Mouse (Mus musculus): Measurements from ENCODE around the gene Fam160b1. TPM values are rescaled to one million over a fixed set of nuclear protein-coding genes. Genes with fewer than 3 reads are reported as not detected.

The Fam160b1 gene
- 18.4 and 20.0 TPM in 2 replicates for polyA plus RNA-seq (2014; fragmentation: Nextera tagmentation; extraction: Ambion mirVana)

DNA sequence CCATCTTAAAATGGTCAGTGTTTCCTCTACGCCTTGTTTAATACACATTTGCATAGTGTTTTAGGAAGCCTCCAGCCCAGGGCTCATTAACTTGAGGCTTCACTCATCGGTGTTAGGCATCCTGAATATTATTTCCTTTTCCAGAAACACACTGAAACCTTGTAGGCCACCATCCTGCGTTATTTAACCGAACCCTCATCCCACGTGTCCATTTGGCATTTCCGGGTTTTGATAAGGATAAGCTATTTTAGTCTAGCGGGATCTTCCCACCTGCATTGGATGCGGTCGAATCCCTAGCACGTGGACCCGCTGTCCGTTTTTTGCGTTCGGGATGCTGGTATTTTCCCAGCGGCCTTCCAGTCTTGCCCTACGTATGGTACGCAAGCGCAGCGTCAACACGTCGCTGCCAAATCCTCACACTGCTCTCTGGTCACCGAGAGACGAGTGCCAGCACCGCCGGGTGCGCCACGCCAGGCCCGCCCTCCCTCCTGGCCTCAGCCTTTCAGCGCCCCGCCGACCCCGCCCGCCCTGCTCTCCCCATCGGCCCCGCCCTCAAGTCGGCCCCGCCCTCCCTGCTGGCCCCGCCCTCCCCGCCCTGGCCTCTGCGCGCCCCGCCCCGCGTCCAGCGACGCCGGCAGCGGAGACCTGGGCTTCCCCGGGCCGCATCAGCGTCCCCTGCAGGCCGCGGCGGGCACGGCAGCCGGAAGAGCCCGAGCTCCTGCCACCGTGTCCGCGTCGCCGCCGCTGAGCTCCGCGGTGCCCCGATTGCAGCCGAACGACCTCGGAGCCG is at the start of gene Fam160b1:
Gene Fam160b1, plus strand, starts transcription at position 340 of the 790 bp plus-strand sequence.
- no peaks in the 10 kb centered on the region for H3K9me3 ChIP-seq (ENCODE audit: control insufficient read depth, low read length)
- peaks cover 48% of the 10 kb centered on the region for H3K4me1 ChIP-seq (ENCODE audit: control insufficient read depth, insufficient read depth, low read length)
- 2% methylated on average over 28 of the region's 70 CpGs for whole genome bisulfite sequencing
- peak; percentile 92 for ATAC-seq (ENCODE audit: low read depth)
- DNase-seq (ENCODE audit: low spot score) = peak; percentile 95
- H3K36me3 ChIP-seq (ENCODE audit: control insufficient read depth, insufficient read depth, low read length) = no peaks in the 10 kb centered on the region
- H3K27me3 ChIP-seq (replicated peaks; ENCODE audit: control insufficient read depth, insufficient read depth, low read length) = no peaks in the 10 kb centered on the region
- peak within 1 kb of the TSS; percentile 98 for H3K4me3 ChIP-seq (ENCODE audit: low read depth, low read length)
- H3K4me2 ChIP-seq (ENCODE audit: low read depth, low read length) = peak within 1 kb of the TSS; percentile 76
- peak within 1 kb of the TSS; percentile 99 for H3K9ac ChIP-seq (ENCODE audit: low read depth, low read length)
- H3K27ac ChIP-seq (replicated peaks; ENCODE audit: low read depth, low read length) = peak within 1 kb of the TSS; percentile 95

- no peak overlapping the region for H3K4me3 ChIP-seq (ENCODE audit: low read depth, low read length)
- H3K27ac ChIP-seq (replicated peaks; ENCODE audit: low read depth, low read length) = no peak overlapping the region
- 73% methylated on average over 10 of the region's 10 CpGs for WGBS
- no peak overlapping the region for H3K9ac ChIP-seq (ENCODE audit: low read depth, low read length)
- DNase-seq (ENCODE audit: low spot score) (no peak), ATAC-seq (ENCODE audit: low read depth) (no peak)
- H3K4me1 ChIP-seq (ENCODE audit: control insufficient read depth, insufficient read depth, low read length) = peaks cover 4% of the 10 kb centered on the region; the same call in 1 of the 2 replicates
- no peaks in the 10 kb centered on the region for H3K9me3 ChIP-seq (ENCODE audit: control insufficient read depth, low read length)
- H3K36me3 ChIP-seq (ENCODE audit: control insufficient read depth, insufficient read depth, low read length) = no peaks in the 10 kb centered on the region
- peaks cover 21% of the 10 kb centered on the region for H3K27me3 ChIP-seq (replicated peaks; ENCODE audit: control insufficient read depth, insufficient read depth, low read length)
- H3K4me2 ChIP-seq (ENCODE audit: low read depth, low read length) = no peak overlapping the region
These were observed 47.3 kb upstream of the Fam160b1 start for GRCm38 (mm10) chr19:57313226-57313625.

- H3K27ac ChIP-seq (replicated peaks; ENCODE audit: low read depth, low read length) = no peak overlapping the region
- H3K4me1 ChIP-seq (ENCODE audit: control insufficient read depth, insufficient read depth, low read length) = peaks cover 4% of the 10 kb centered on the region; the same call in 1 of the 2 replicates
- DNase-seq (ENCODE audit: low spot score) (no peak), ATAC-seq (ENCODE audit: low read depth) (no peak)
- peaks cover 21% of the 10 kb centered on the region for H3K27me3 ChIP-seq (replicated peaks; ENCODE audit: control insufficient read depth, insufficient read depth, low read length)
- no peaks in the 10 kb centered on the region for H3K9me3 ChIP-seq (ENCODE audit: control insufficient read depth, low read length)
- peak overlapping the region; percentile 64 for H3K9ac ChIP-seq (ENCODE audit: low read depth, low read length)
- peak overlapping the region; percentile 56 for H3K4me3 ChIP-seq (ENCODE audit: low read depth, low read length)
- WGBS = 65% methylated on average over 3 of the region's 3 CpGs
- H3K36me3 ChIP-seq (ENCODE audit: control insufficient read depth, insufficient read depth, low read length) = no peaks in the 10 kb centered on the region
- peak overlapping the region; percentile 99 for H3K4me2 ChIP-seq (ENCODE audit: low read depth, low read length)
These were observed 46.6 kb upstream of the Fam160b1 start for GRCm38 (mm10) chr19:57313891-57314345.

- Histone ChIP-seq H3K27me3 (replicated peaks; ENCODE audit: control insufficient read depth, insufficient read depth, low read length) (peaks cover 21% of the 10 kb centered on the region), H3K9ac (ENCODE audit: low read depth, low read length) (peak within 1 kb of the TSS; percentile 64), H3K4me2 (ENCODE audit: low read depth, low read length) (peak within 1 kb of the TSS; percentile 99), H3K4me3 (ENCODE audit: low read depth, low read length) (peak within 1 kb of the TSS; percentile 56), H3K27ac (replicated peaks; ENCODE audit: low read depth, low read length) (no peak within 1 kb of the TSS), H3K9me3 (ENCODE audit: control insufficient read depth, low read length) (no peaks in the 10 kb centered on the region), H3K4me1 (ENCODE audit: control insufficient read depth, insufficient read depth, low read length) (peaks cover 4% of the 10 kb centered on the region; the same call in 1 of the 2 replicates), H3K36me3 (ENCODE audit: control insufficient read depth, insufficient read depth, low read length) (no peaks in the 10 kb centered on the region)
- peak; percentile 20 for DNase-seq (ENCODE audit: low spot score)
- WGBS = 2% methylated on average over 22 of the region's 52 CpGs
- ATAC-seq (ENCODE audit: low read depth) = peak; percentile 75
These were observed 46.0 kb upstream of the Fam160b1 start, which contains the start of gene Ablim1 for GRCm38 (mm10) chr19:57314346-57315012. Ablim1 (minus strand) TSS chr19:57314919.

GRCm38 (mm10) chr19:57315013-57315565 is 45.4 kb upstream of the Fam160b1 start:
- WGBS = 42% methylated on average over 11 of the region's 11 CpGs

DNA sequence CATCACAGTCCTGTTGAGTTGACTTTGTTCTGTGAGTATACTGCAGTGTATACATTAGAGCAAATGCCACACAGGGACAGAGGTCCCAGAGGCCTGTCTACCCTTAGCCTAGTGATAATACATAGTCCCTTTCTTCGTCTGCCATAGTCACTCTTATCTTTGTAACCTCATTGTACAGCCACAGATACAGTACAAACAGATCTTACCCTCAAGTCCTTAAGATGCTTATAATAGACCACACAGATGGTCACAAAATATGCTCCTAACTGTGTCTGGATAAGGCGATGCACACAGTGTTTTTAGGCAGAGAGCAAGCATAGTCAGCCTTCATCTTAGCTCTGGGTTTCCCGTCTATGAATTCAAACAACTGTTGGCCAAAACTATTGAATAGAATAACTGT is 43.9 kb upstream of the Fam160b1 start:
- H3K4me3 ChIP-seq (ENCODE audit: low read depth, low read length) = no peak overlapping the region
- DNase-seq (ENCODE audit: low spot score) = no peak
- peaks cover 21% of the 10 kb centered on the region for H3K27me3 ChIP-seq (replicated peaks; ENCODE audit: control insufficient read depth, insufficient read depth, low read length)
- WGBS = 87% methylated on average over 3 of the region's 3 CpGs
- H3K4me1 ChIP-seq (ENCODE audit: control insufficient read depth, insufficient read depth, low read length) = peaks cover 4% of the 10 kb centered on the region; the same call in 1 of the 2 replicates
- no peaks in the 10 kb centered on the region for H3K36me3 ChIP-seq (ENCODE audit: control insufficient read depth, insufficient read depth, low read length)
- no peak for ATAC-seq (ENCODE audit: low read depth)
- no peak overlapping the region for H3K4me2 ChIP-seq (ENCODE audit: low read depth, low read length)
- no peak overlapping the region for H3K27ac ChIP-seq (replicated peaks; ENCODE audit: low read depth, low read length)
- 0 out of 2 replicates have a peak, but pooled peaks cover 6% of the 10 kb centered on the region for H3K9me3 ChIP-seq (ENCODE audit: control insufficient read depth, low read length)
- no peak overlapping the region for H3K9ac ChIP-seq (ENCODE audit: low read depth, low read length)

More at GRCm38 (mm10) chr19:57315013-57315565, 45.4 kb upstream of the Fam160b1 start:
- peak overlapping the region; percentile 64 for H3K9ac ChIP-seq (ENCODE audit: low read depth, low read length)
- H3K36me3 ChIP-seq (ENCODE audit: control insufficient read depth, insufficient read depth, low read length) = no peaks in the 10 kb centered on the region
- H3K27me3 ChIP-seq (replicated peaks; ENCODE audit: control insufficient read depth, insufficient read depth, low read length) = peaks cover 21% of the 10 kb centered on the region
- 0 out of 2 replicates have a peak, but pooled peaks cover 6% of the 10 kb centered on the region for H3K9me3 ChIP-seq (ENCODE audit: control insufficient read depth, low read length)
- DNase-seq (ENCODE audit: low spot score) (no peak), ATAC-seq (ENCODE audit: low read depth) (no peak)
- no peak overlapping the region for H3K27ac ChIP-seq (replicated peaks; ENCODE audit: low read depth, low read length)
- peak overlapping the region; percentile 56 for H3K4me3 ChIP-seq (ENCODE audit: low read depth, low read length)
- H3K4me1 ChIP-seq (ENCODE audit: control insufficient read depth, insufficient read depth, low read length) = peaks cover 4% of the 10 kb centered on the region; the same call in 1 of the 2 replicates
- peak overlapping the region; percentile 99 for H3K4me2 ChIP-seq (ENCODE audit: low read depth, low read length)

- Histone ChIP-seq H3K4me2 (ENCODE audit: low read depth, low read length) (no peak overlapping the region), H3K9ac (ENCODE audit: low read depth, low read length) (no peak overlapping the region), H3K4me3 (ENCODE audit: low read depth, low read length) (no peak overlapping the region), H3K9me3 (ENCODE audit: control insufficient read depth, low read length) (0 out of 2 replicates have a peak, but pooled peaks cover 6% of the 10 kb centered on the region), H3K36me3 (ENCODE audit: control insufficient read depth, insufficient read depth, low read length) (no peaks in the 10 kb centered on the region), H3K27ac (replicated peaks; ENCODE audit: low read depth, low read length) (no peak overlapping the region), H3K27me3 (replicated peaks; ENCODE audit: control insufficient read depth, insufficient read depth, low read length) (no peaks in the 10 kb centered on the region), H3K4me1 (ENCODE audit: control insufficient read depth, insufficient read depth, low read length) (no peaks in the 10 kb centered on the region)
- ATAC-seq (ENCODE audit: low read depth) (no peak), DNase-seq (ENCODE audit: low spot score) (no peak)
- 79% methylated on average over 9 of the region's 9 CpGs for WGBS
These were observed 39.7 kb upstream of the Fam160b1 start for GRCm38 (mm10) chr19:57320656-57321382.

- no peaks in the 10 kb centered on the region for H3K36me3 ChIP-seq (ENCODE audit: control insufficient read depth, insufficient read depth, low read length)
- no peak for ATAC-seq (ENCODE audit: low read depth)
- 0 out of 2 replicates have a peak, but pooled peaks cover 6% of the 10 kb centered on the region for H3K9me3 ChIP-seq (ENCODE audit: control insufficient read depth, low read length)
- no peak overlapping the region for H3K9ac ChIP-seq (ENCODE audit: low read depth, low read length)
- no peaks in the 10 kb centered on the region for H3K27me3 ChIP-seq (replicated peaks; ENCODE audit: control insufficient read depth, insufficient read depth, low read length)
- WGBS = 89% methylated on average over 3 of the region's 3 CpGs
- H3K27ac ChIP-seq (replicated peaks; ENCODE audit: low read depth, low read length) = no peak overlapping the region
- H3K4me3 ChIP-seq (ENCODE audit: low read depth, low read length) = no peak overlapping the region
- no peak overlapping the region for H3K4me2 ChIP-seq (ENCODE audit: low read depth, low read length)
- no peak for DNase-seq (ENCODE audit: low spot score)
- no peaks in the 10 kb centered on the region for H3K4me1 ChIP-seq (ENCODE audit: control insufficient read depth, insufficient read depth, low read length)
These were observed 38.6 kb upstream of the Fam160b1 start for GRCm38 (mm10) chr19:57321839-57322238.
